Mouse (Mus musculus) skeletal muscle tissue, adult 2 months (tissue): ENCODE results near the gene Thoc6.

Experiments
- DNase-seq: peaks from one replicate; pipeline ENCODE4 v3.0.0-alpha.2; 2012; ENCODE audit warnings: low read depth, low spot score

The Thoc6 gene

DNA sequence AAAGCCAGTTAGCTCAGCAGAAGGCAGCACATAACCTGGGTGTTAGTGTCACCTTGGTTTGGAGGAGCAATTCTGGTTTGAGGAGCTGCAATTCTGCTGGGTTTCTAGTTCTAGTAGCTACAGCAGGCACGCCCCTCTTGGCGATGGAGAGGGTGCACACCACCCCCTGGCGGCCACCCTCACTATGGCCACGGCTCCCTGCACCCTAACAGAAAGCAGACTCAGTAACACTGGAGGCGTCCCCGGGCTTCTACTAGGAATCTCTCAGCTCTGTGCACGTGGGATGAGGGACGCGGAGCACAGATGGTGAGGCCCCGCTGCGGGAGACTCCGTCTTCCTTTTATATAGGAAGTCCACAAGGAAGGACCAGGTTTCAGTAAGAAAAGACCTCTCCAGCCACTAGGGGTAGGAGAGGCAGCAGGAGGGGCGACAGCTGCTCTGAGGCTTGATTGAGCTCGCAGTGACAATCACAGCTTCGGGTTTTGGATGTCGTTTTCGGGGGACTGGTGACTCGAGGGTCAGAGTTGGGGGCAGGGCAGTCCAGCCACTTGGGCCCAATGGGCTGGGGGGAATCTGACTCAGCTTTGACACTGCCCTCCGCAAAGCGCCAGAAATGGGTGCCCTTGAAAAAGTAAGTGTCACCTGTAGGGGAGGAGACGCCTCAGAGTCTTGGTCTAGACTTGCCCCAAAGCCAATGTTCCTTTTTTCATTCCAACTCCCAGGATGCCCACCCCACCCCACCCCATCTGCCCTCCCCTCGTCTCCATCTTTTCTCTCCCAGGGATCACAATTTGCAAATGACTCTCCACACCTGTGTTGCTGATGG is 43.3 kb downstream of the Thoc6 start:
- DNase-seq: peak; percentile 27

DNA sequence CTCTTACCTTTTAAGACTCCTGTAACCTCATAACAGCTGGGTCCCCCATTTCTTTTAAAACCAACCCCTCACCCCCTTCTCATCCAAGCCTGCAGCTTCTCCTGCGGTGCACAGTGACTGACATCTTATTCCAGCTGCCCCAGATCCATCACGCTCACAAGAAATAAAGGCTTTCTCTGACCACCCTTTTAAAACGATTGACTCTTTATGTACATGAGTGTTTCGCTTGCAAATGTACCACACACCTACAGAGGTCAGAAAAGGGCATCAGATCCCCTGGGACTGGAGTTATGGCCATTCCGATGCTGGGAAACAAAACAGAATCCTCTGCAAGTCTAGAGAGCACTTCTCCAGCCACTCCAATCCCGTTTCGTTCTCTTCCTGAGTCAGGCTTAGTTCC is 45.9 kb downstream of the Thoc6 start:
- DNase-seq: no peak

DNA sequence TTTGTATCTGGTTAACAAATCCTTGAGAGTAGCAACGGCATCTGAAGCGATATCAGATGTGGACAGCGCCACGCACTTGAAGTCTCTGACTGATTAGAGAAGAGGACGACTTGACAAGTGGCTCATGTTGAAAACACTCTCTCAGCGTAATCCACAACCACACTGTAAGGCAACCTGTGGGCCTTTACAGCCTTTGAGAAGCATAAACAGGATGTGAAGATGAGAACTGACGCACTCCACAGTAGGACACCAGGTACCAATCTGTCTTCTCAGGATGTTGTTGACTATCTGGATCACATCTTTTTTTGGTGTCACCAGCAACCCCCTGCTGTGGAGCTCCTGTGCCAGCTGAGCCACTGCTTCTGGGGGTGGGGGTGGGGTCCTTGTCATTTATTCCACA is 53.3 kb downstream of the Thoc6 start:
- DNase-seq: no peak
